Mouse (Mus musculus): ENCODE results near the gene Ssx2ip. TPM values are rescaled to one million over a fixed set of nuclear protein-coding genes. Genes with fewer than 3 reads are reported as not detected.

The Ssx2ip gene
- polyA plus RNA-seq (2021): 30.8 TPM

DNA sequence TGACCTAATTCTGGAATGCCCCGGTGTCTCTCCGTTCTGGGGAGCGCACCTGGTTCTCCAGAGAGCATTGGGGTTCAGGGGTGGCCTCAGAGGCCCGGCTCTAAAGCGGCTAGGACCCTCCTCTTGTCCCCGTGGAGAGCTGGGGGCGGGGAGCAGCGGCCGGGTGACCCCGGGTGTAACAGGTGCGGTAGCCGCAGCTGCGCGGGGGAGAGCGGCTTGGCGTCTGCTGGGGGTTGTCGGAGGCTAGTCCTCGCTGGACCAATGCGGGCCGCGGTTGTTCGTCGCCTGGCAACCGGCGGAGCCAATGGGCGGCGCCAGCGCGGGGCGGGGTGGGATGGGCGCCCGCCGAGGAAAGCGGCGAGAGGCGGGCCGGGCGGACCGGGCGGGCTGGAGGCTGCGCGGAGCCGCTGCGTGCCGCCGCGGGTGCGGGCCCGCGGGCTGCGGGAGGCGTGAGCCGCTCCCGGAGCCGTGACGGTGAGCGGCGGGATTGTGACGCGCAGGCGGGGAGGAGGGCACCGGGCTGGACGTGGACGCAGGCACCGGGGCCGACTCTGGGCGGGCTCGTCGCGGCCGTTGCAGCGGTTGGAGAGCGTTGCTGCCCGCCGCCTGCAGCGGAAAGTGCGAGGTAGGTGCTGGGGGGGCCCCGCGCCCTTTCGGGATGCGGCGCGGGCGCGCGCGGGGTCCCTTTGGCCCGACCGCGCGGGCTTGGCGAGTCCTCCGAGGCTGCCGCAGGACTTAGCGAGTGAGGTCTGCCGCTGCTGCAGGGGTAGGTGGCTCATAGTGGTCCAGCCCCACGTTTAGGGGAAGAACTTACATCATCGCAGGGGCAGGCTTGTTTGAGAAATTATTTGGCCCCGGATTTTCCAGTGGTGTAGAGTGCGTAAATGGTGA lies at the start of gene Ssx2ip:
TSS of gene Ssx2ip (plus strand) at position 332 of the 891 bp plus-strand sequence.
- ChIA-PET CTCF (interaction anchor here (1.3 kb wide), 1 partner anchor 19 kb away, joined by 4 read pairs; no protein-coding TSS in a partner anchor), POLR2A (interaction anchor here (0.9 to 1.9 kb wide), 5 partner anchors 8 to 75 kb away, joined by 3 to 7 read pairs (median 4); no protein-coding TSS in a partner anchor)
- in situ Hi-C loops (cut with MboI; ENCODE audit: low pct_unique_long_range_greater_than_20kb): no loop called here
- H3K27me3 ChIP-seq: no peaks in the 10 kb centered on the region
- DNase-seq (ENCODE audit: low read depth, low spot score) (peak; percentile 82), ATAC-seq (peak; percentile 95)
- no peak for TF ChIP-seq CTCF (IDR thresholded peaks at IDR 0.05)

DNA sequence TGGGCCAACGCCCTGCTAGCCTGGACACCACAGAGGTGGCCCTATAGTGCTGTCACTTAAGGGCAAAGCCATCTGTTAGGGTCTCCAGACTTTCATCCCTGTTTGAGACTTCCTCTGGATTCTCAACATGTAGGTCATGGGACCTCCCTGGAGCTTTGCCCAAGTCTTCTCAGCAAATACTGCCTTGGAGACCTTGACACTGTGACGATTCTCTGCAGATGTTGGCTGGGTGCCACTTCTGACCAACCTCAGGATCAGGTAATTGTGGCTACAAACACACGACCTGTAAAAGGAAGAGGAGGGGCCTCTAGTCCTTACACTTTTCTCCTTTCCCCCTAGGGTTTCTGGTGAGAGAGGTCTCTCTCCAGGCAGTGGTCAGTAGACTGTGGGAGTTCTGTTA lies 49.3 kb upstream of the Ssx2ip start:
- in situ Hi-C loops (cut with MboI; ENCODE audit: low pct_unique_long_range_greater_than_20kb): no loop called here
- DNase-seq (ENCODE audit: low read depth, low spot score) (no peak), ATAC-seq (no peak)
- TF ChIP-seq CTCF (IDR thresholded peaks at IDR 0.05): no peak
- H3K27me3 ChIP-seq: no peaks in the 10 kb centered on the region
- POLR2A ChIA-PET: interaction anchor here (0.6 to 0.8 kb wide), 2 partner anchors 9 to 191 kb away, joined by 3 to 4 read pairs; no protein-coding TSS in a partner anchor
- CTCF ChIA-PET: interaction anchor here (1.1 to 2.1 kb wide), 2 partner anchors 10 to 20 kb away, joined by 3 to 6 read pairs; no protein-coding TSS in a partner anchor

DNA sequence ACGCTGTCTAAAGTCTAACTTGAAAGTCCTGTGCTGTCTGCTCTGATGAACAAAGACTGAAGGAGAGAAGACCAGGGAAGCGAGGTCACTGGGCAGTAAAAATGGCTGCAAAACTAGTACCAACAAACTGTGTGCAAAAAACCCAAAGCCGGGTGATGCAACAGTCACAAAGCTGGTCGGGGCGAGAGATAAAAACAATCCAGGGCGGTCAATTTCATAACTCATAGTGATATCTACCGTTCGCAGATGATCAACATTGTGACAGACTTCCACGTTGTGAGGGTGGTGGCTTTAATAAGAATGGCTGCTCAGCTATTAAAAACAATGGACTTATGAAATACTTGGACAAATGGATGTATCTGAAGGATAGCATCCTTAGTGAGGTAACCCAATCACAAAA lies 39.0 kb upstream of the Ssx2ip start:
- DNase-seq (ENCODE audit: low read depth, low spot score) (no peak), ATAC-seq (no peak)
- in situ Hi-C loops (cut with MboI; ENCODE audit: low pct_unique_long_range_greater_than_20kb): no loop called here
- POLR2A ChIA-PET: no interaction called here
- no peak for TF ChIP-seq CTCF (IDR thresholded peaks at IDR 0.05)
- CTCF ChIA-PET: no interaction called here
- H3K27me3 ChIP-seq: no peaks in the 10 kb centered on the region

DNA sequence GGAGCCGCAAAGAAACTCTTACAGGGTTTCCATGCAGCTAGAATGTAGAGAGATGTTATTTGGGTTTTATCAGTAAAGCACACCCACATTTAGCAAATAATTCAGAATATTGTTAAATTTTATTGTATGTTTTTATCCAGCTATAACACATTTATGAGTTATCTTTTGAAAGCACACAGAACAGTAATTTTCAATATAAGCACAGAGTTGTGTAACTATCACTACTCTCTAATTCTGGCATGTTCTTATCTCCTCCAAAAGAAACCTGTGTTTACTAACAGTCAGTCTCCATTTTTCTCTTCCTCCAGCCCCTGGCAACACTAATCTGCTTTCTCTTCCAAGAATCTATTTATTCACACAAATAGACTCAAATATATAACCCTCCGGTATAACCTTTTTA lies 37.4 kb upstream of the Ssx2ip start:
- POLR2A ChIA-PET: no interaction called here
- no peak for DNase-seq (ENCODE audit: low read depth, low spot score)
- CTCF ChIA-PET: interaction anchor here (1.0 to 1.2 kb wide), 2 partner anchors 15 to 18 kb away, joined by 3 to 4 read pairs; no protein-coding TSS in a partner anchor
- TF ChIP-seq CTCF (IDR thresholded peaks at IDR 0.05): no peak
- H3K27me3 ChIP-seq: no peaks in the 10 kb centered on the region
- in situ Hi-C loops (cut with MboI; ENCODE audit: low pct_unique_long_range_greater_than_20kb): no loop called here
- ATAC-seq: no peak

DNA sequence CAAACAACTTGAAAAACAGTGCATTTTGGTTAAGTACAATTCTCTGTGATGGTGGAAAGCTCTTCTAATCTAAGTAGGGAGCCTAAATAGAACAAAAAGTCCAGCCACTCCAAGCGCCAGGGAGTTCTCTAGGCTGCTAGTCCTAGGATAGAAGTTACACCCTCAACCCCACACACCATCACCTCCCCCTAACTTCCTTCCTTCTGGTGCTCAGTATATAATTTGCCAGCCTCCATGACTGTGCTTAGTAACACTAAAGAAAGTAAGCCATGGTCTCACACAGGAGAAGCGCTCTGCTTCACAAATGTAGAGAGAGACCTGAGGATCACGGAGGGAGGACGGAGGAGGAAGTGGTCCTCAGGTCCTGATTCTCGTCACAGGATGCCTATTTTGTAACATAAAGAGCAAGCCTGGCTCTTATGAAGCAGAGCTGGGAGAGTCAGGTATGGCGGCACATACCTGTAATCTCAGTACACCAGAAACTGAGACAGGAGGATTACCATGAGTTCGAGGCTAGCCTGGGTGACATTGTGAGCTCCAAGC lies 33.8 kb upstream of the Ssx2ip start:
- no peak for TF ChIP-seq CTCF (IDR thresholded peaks at IDR 0.05)
- in situ Hi-C loops (cut with MboI; ENCODE audit: low pct_unique_long_range_greater_than_20kb): no loop called here
- no peaks in the 10 kb centered on the region for H3K27me3 ChIP-seq
- CTCF ChIA-PET: interaction anchor here (1.0 kb wide), 1 partner anchor 19 kb away, joined by 3 read pairs; no protein-coding TSS in a partner anchor
- POLR2A ChIA-PET: no interaction called here
- no peak for ATAC-seq
- no peak for DNase-seq (ENCODE audit: low read depth, low spot score)

DNA sequence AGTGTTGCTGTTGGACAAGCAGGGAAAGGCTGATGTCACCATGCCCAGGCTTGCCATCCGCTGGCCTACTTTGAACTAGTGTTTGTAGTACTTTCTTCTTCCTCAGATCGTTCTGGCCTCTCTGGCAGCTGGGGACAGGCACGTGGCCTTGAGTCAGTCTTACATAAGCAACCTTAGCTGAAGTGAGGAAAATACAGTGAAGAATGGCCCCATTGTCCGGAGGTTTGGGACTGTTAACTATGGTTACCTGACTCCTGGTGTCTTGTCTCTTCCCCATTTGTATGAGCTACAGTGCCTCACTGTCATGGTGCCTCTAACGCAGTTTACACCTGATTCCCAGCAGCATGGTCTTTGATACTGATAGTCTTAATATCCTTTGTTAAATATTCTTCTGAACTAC lies 33.2 kb upstream of the Ssx2ip start:
- CTCF ChIA-PET: interaction anchor here (1.0 kb wide), 1 partner anchor 19 kb away, joined by 3 read pairs; no protein-coding TSS in a partner anchor
- in situ Hi-C loops (cut with MboI; ENCODE audit: low pct_unique_long_range_greater_than_20kb): no loop called here
- TF ChIP-seq CTCF (IDR thresholded peaks at IDR 0.05): no peak
- H3K27me3 ChIP-seq: no peaks in the 10 kb centered on the region
- DNase-seq (ENCODE audit: low read depth, low spot score) (no peak), ATAC-seq (no peak)
- POLR2A ChIA-PET: no interaction called here

DNA sequence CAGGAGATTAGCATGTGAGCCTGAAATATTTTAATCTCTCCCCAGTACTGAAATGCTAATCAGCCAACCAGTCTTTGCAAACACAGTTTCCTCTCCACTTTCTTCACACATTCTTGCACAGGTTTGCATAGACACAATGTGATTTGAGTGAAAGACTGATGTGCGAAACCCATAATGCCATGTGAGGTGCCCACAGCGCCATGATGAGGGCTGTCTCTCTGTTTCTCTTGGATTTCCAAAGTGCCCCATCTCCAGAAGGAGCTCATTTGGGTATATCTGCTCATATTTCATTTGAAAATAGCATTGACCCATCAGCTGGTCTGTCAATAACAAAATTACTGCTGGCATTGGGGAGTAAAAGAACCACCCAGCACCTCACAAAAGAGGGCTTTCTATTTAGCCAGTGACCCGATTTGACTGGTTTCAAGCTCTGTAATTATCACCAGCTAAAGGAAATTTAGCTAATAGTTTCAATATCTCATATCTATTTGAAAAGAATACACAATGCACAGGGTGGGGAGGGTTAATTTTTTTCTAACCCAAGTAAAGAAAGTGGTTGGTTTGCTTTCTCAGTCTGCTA lies 29.8 kb upstream of the Ssx2ip start:
- ChIA-PET CTCF (interaction anchor here (1.4 to 1.7 kb wide), 2 partner anchors 15 to 19 kb away, joined by 3 read pairs; no protein-coding TSS in a partner anchor), POLR2A (interaction anchor here (0.7 kb wide), 1 partner anchor 1064 kb away, joined by 3 read pairs; no protein-coding TSS in a partner anchor)
- ATAC-seq: no peak
- in situ Hi-C loops (cut with MboI; ENCODE audit: low pct_unique_long_range_greater_than_20kb): no loop called here
- DNase-seq (ENCODE audit: low read depth, low spot score): no peak
- no peaks in the 10 kb centered on the region for H3K27me3 ChIP-seq
- TF ChIP-seq CTCF (IDR thresholded peaks at IDR 0.05): no peak

DNA sequence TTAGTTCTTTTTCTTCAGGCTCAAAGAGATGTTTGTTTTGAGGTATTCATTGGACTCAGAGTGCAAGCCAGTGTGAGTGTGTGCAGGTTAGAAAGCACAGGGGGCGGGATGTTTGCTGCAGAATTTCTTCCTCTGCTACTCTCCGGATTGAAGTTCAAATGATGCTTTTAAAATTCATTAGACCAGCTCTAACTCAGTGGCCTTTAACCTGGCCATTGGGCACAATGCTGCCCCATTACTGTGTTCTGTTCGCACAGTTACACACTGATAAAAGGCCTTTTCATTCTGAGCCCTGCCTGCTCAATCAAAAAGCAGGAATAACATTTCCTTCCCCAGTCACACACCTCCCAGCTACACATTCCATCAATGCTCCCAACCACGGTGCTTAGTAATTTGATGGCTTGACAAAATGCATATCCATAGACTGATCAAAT lies 29.2 kb upstream of the Ssx2ip start:
- no peaks in the 10 kb centered on the region for H3K27me3 ChIP-seq
- ChIA-PET POLR2A (interaction anchor here (0.7 kb wide), 1 partner anchor 1065 kb away, joined by 3 read pairs; no protein-coding TSS in a partner anchor), CTCF (interaction anchor here (1.4 to 1.7 kb wide), 2 partner anchors 14 to 19 kb away, joined by 3 read pairs; no protein-coding TSS in a partner anchor)
- ATAC-seq (no peak), DNase-seq (ENCODE audit: low read depth, low spot score) (no peak)
- in situ Hi-C loops (cut with MboI; ENCODE audit: low pct_unique_long_range_greater_than_20kb): no loop called here
- TF ChIP-seq CTCF (IDR thresholded peaks at IDR 0.05): no peak

DNA sequence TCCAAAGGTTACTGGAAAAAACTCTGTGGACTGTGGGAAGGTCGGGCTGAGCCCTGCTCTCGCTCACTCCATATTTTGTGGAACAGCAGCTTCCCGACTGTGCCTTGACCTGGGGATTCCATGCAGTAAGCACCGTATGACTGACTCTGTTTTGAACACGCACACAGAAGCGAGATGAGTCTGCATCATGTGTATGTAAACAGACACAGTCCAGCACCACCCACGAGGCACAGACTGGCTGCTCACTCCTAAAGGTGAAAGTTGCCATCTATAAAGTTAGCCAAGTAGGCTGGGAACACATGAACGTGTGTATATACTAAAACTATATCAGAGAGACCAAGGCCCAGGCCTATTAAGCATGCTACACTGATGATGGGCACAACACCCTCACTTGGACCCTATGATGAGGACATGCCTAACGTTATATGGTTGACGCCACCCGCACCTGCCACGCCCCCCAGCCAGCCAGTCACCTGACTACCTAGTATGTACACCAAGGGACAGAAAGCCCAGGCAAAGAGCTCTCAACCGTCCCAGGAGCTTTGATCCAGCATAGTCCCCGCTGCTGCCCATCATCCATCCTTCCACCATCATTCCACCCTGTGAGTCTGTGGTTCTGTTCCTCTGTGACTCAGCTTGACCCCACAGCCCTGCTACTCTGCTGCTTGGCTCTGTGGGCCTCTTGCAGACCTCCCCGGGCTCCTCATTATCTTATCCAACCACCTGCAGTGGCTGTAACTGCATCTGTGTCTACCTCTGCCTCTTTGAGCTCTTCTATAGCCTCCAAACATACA lies 27.9 kb upstream of the Ssx2ip start:
- ATAC-seq (no peak), DNase-seq (ENCODE audit: low read depth, low spot score) (no peak)
- TF ChIP-seq CTCF (IDR thresholded peaks at IDR 0.05): no peak
- H3K27me3 ChIP-seq: no peaks in the 10 kb centered on the region
- POLR2A ChIA-PET: no interaction called here
- in situ Hi-C loops (cut with MboI; ENCODE audit: low pct_unique_long_range_greater_than_20kb): no loop called here
- CTCF ChIA-PET: interaction anchor here (1.1 to 1.7 kb wide), 5 partner anchors 12 to 77 kb away, joined by 3 read pairs; no protein-coding TSS in a partner anchor

DNA sequence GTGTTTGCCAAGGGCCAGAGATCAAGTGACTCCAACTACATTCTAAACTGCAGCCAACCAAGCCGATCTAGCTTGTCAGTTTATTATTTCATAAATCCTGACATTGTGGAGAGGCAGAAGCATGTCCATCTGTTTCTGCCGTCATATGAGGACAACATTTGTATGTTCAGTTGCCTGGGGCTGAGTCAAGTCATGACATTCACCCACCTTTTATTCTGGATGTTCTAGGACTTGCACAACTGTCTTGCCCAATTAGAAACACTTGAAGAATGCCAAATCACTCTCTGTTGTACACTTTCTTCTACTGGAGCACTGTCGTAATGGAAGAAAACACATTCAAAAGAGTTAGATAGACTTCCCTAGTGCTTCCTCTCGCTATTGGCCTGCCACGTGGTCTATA lies 27.2 kb upstream of the Ssx2ip start:
- POLR2A ChIA-PET: no interaction called here
- H3K27me3 ChIP-seq: no peaks in the 10 kb centered on the region
- no peak for ATAC-seq
- DNase-seq (ENCODE audit: low read depth, low spot score): no peak
- CTCF ChIA-PET: interaction anchor here (1.1 to 1.5 kb wide), 3 partner anchors 13 to 76 kb away, joined by 3 read pairs; no protein-coding TSS in a partner anchor
- in situ Hi-C loops (cut with MboI; ENCODE audit: low pct_unique_long_range_greater_than_20kb): no loop called here
- no peak for TF ChIP-seq CTCF (IDR thresholded peaks at IDR 0.05)
